22 mouse cellular contexts compared by ENCODE assay signal in the genomic region with DNA sequence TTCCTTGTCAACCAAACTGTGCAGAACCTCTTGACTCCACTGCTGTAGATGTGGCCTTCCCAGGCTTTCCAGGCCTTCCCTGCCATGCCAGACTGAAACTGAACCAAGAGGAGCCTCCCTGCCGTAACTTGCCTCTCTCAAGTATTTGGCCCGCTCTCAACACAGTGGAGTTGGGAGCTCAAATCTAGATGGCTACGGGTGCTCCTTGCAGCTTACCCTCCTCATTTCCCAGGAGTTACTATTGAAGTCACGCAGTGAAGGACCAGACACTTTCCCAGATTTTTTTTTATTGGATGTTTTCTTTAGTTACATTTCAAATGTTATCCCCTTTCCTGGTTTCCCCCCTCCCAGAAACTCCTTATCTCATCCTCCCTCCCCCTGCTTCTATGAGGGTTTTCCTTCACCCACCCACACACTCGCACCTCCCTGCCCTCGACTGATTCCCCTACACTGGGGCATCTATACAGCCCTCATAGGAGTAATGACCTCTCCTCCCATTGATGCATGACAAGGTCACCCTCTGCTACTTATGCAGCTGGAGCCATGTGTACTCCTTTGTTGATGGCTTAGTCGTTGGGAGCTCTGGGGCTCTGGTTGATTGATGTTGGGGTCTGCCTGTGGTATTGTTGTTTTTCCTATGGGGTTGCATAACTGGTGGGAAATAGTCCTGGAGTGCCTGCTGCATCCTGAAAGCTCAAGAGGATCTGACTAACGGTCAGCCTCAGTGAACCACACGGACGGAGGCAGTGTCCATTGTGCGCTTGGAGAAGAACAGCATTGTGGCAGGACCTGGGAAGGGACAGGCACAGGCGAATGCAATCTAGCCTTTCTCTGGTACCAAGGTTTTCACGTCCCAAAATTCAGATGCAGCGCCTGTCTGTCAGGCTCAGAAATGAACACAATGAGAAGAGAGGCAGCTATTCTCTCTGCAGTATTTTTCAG.
DNase-seq lines count a peak whose midpoint lies in the region; ATAC-seq and TF ChIP-seq lines count a peak whose summit lies in the region.
"Had no signal": no experiment of that assay in that cellular context is flagged by ENCODE, and none has a peak within 500 bp of the region (broad histone marks: within the 10 kb centered on the region; RNA-seq: fewer than 3 reads in every experiment).

No protein-coding gene starts in this region.

- H3K4me3 ChIP-seq in hindbrain, embryonic 11.5 days (ENCODE audit: low read depth, low read length) = no peak overlapping the region
- H3K4me3 ChIP-seq in hindbrain, embryonic 16.5 days (ENCODE audit: low read length) = no peak overlapping the region
- no peak overlapping the region for H3K4me3 ChIP-seq in embryonic facial prominence, embryonic 11.5 days (ENCODE audit: low read depth, low read length)
- H3K4me3 ChIP-seq in midbrain, embryonic 13.5 days (replicated peaks) = no peak overlapping the region
- no peak overlapping the region for H3K4me3 ChIP-seq in layer of hippocampus, adult 2 months
- H3K4me3 ChIP-seq: embryonic facial prominence, embryonic 15.5 days; forebrain, embryonic 13.5 days; heart, embryonic 13.5 days; left cerebral cortex, adult 2 months; limb, embryonic 12.5 days; liver, embryonic 13.5 days; lung, embryonic 15.5 days had no signal

- no peaks in the 10 kb centered on the region for H3K9me3 ChIP-seq in hindbrain, embryonic 11.5 days (ENCODE audit: control insufficient read depth, low read length)
- H3K9me3 ChIP-seq in hindbrain, embryonic 16.5 days (ENCODE audit: control insufficient read depth, low read length) = no peaks in the 10 kb centered on the region; the same call in 1 of the 2 replicates
- H3K9me3 ChIP-seq in embryonic facial prominence, embryonic 11.5 days (replicated peaks; ENCODE audit: control insufficient read depth, low read length) = no peaks in the 10 kb centered on the region
- no peaks in the 10 kb centered on the region for H3K9me3 ChIP-seq in midbrain, embryonic 13.5 days
- H3K9me3 ChIP-seq: embryonic facial prominence, embryonic 15.5 days; forebrain, embryonic 13.5 days; lung, embryonic 15.5 days had no signal

- no peaks in the 10 kb centered on the region; the same call in 1 of the 2 replicates for H3K4me1 ChIP-seq in hindbrain, embryonic 11.5 days (replicated peaks; ENCODE audit: control insufficient read depth, insufficient read depth, low read length)
- H3K4me1 ChIP-seq in hindbrain, embryonic 16.5 days (ENCODE audit: control insufficient read depth, insufficient read depth, low read depth, low read length) = no peaks in the 10 kb centered on the region
- H3K4me1 ChIP-seq in embryonic facial prominence, embryonic 11.5 days (ENCODE audit: control insufficient read depth, insufficient read depth, low read length) = no peaks in the 10 kb centered on the region; the same call in 1 of the 2 replicates
- H3K4me1 ChIP-seq in midbrain, embryonic 13.5 days (replicated peaks) = peaks cover 10% of the 10 kb centered on the region
- H3K4me1 ChIP-seq: embryonic facial prominence, embryonic 15.5 days; heart, embryonic 13.5 days; limb, embryonic 12.5 days; liver, embryonic 13.5 days; lung, embryonic 15.5 days had no signal

- WGBS in hindbrain, embryonic 11.5 days = 38% methylated on average over 14 of the region's 14 CpGs
- 42% methylated on average over 14 of the region's 14 CpGs for WGBS in hindbrain, embryonic 16.5 days
- 66% methylated on average over 14 of the region's 14 CpGs for WGBS in embryonic facial prominence, embryonic 11.5 days
- WGBS in midbrain, embryonic 13.5 days = 39% methylated on average over 14 of the region's 14 CpGs

- no peaks in the 10 kb centered on the region for H3K27me3 ChIP-seq in hindbrain, embryonic 11.5 days (ENCODE audit: control insufficient read depth, insufficient read depth, low read length)
- H3K27me3 ChIP-seq in hindbrain, embryonic 16.5 days (replicated peaks; ENCODE audit: control insufficient read depth, insufficient read depth, low read length) = no peaks in the 10 kb centered on the region
- no peaks in the 10 kb centered on the region for H3K27me3 ChIP-seq in embryonic facial prominence, embryonic 11.5 days (ENCODE audit: control insufficient read depth, insufficient read depth, low read length)
- H3K27me3 ChIP-seq in midbrain, embryonic 13.5 days = no peaks in the 10 kb centered on the region
- H3K27me3 ChIP-seq: embryonic facial prominence, embryonic 15.5 days; forebrain, embryonic 13.5 days; heart, embryonic 13.5 days; limb, embryonic 12.5 days; liver, embryonic 13.5 days; lung, embryonic 15.5 days had no signal

- H3K27ac ChIP-seq in hindbrain, embryonic 11.5 days (ENCODE audit: low read depth, low read length) = peak overlapping the region; percentile 31
- H3K27ac ChIP-seq in hindbrain, embryonic 16.5 days (ENCODE audit: low read depth, low read length) = no peak overlapping the region
- no peak overlapping the region for H3K27ac ChIP-seq in embryonic facial prominence, embryonic 11.5 days (replicated peaks; ENCODE audit: low read depth, low read length)
- H3K27ac ChIP-seq in midbrain, embryonic 13.5 days = peak overlapping the region; percentile 40; the same call in 1 of the 2 replicates
- no peak overlapping the region for H3K27ac ChIP-seq in layer of hippocampus, adult 2 months
- H3K27ac ChIP-seq: embryonic facial prominence, embryonic 15.5 days; forebrain, embryonic 13.5 days; heart, embryonic 13.5 days; left cerebral cortex, adult 2 months; limb, embryonic 12.5 days; liver, embryonic 13.5 days; lung, embryonic 15.5 days; macrophage had no signal

- DNase-seq in hindbrain, embryonic 11.5 days (ENCODE audit: low spot score) = peak; percentile 47
- DNase-seq in embryo, embryonic 10 days (ENCODE audit: low spot score) = peak; percentile 47
- no peak for DNase-seq in embryonic facial prominence, embryonic 11.5 days (ENCODE audit: low spot score)
- DNase-seq in layer of hippocampus, adult 2 months (ENCODE audit: low spot score in 2 of 2) = no peak
- no peak for DNase-seq in thymus, postnatal 36 days
- DNase-seq: adrenal gland, postnatal 10 days; B cell, adult 2 months; cerebellum, adult 18-20 months; cerebellum, postnatal 36 days; heart, postnatal 4 days; kidney, adult 11 months; liver, embryonic 13.5 days; right cerebral cortex, postnatal 4 days had no signal

- H3K36me3 ChIP-seq in hindbrain, embryonic 11.5 days (ENCODE audit: control insufficient read depth, insufficient read depth, low read length) = no peaks in the 10 kb centered on the region
- no peaks in the 10 kb centered on the region for H3K36me3 ChIP-seq in hindbrain, embryonic 16.5 days (ENCODE audit: control insufficient read depth, insufficient read depth, low read length)
- no peaks in the 10 kb centered on the region for H3K36me3 ChIP-seq in embryonic facial prominence, embryonic 11.5 days (replicated peaks; ENCODE audit: control insufficient read depth, insufficient read depth, low read depth, low read length)
- H3K36me3 ChIP-seq in midbrain, embryonic 13.5 days = no peaks in the 10 kb centered on the region
- H3K36me3 ChIP-seq: embryonic facial prominence, embryonic 15.5 days; heart, embryonic 13.5 days; limb, embryonic 12.5 days; liver, embryonic 13.5 days; lung, embryonic 15.5 days had no signal

- TF ChIP-seq CTCF in layer of hippocampus, adult 2 months (conservative IDR thresholded peaks at IDR 0.05) = no peak

- no peak overlapping the region for H3K4me2 ChIP-seq in hindbrain, embryonic 11.5 days (replicated peaks; ENCODE audit: low read depth, low read length)
- no peak overlapping the region for H3K4me2 ChIP-seq in hindbrain, embryonic 16.5 days (ENCODE audit: low read length)
- H3K4me2 ChIP-seq in embryonic facial prominence, embryonic 11.5 days (ENCODE audit: low read depth, low read length) = no peak overlapping the region
- H3K4me2 ChIP-seq in midbrain, embryonic 13.5 days (replicated peaks) = no peak overlapping the region
- H3K4me2 ChIP-seq: embryonic facial prominence, embryonic 15.5 days; forebrain, embryonic 13.5 days; heart, embryonic 13.5 days; limb, embryonic 12.5 days; liver, embryonic 13.5 days; lung, embryonic 15.5 days had no signal

- peak; percentile 88 for ATAC-seq in hindbrain, embryonic 11.5 days (ENCODE audit: low FRiP score)
- ATAC-seq in hindbrain, embryonic 16.5 days = no peak
- ATAC-seq in embryonic facial prominence, embryonic 11.5 days (replicated peaks; ENCODE audit: insufficient number of reproducible peaks, low FRiP score, low TSS enrichment, low read depth) = peak; percentile 48; the same call in 1 of the 2 replicates
- peak; percentile 30; the same call in 1 of the 2 replicates for ATAC-seq in midbrain, embryonic 13.5 days
- ATAC-seq: forebrain, embryonic 13.5 days had no signal

- H3K9ac ChIP-seq in hindbrain, embryonic 11.5 days (ENCODE audit: low read depth, low read length) = no peak overlapping the region; the same call in 1 of the 2 replicates
- no peak overlapping the region for H3K9ac ChIP-seq in hindbrain, embryonic 16.5 days (ENCODE audit: low read depth, low read length)
- H3K9ac ChIP-seq in embryonic facial prominence, embryonic 11.5 days (replicated peaks; ENCODE audit: low read length) = no peak overlapping the region
- no peak overlapping the region for H3K9ac ChIP-seq in midbrain, embryonic 13.5 days (replicated peaks)
- H3K9ac ChIP-seq: embryonic facial prominence, embryonic 15.5 days; forebrain, embryonic 13.5 days; heart, embryonic 13.5 days; limb, embryonic 12.5 days; liver, embryonic 13.5 days; lung, embryonic 15.5 days had no signal

Comparison
In these comparisons a context has a peak if more than half of its experiments do, and no peak if none do; other contexts are left out.
1. H3K27ac ChIP-seq: peak in hindbrain, embryonic 11.5 days (single experiment) and midbrain, embryonic 13.5 days (single experiment); none in hindbrain, embryonic 16.5 days (single experiment), embryonic facial prominence, embryonic 11.5 days (single experiment) and layer of hippocampus, adult 2 months (single experiment).
2. DNase-seq: peak in hindbrain, embryonic 11.5 days (single experiment) and embryo, embryonic 10 days (single experiment); none in embryonic facial prominence, embryonic 11.5 days (single experiment), layer of hippocampus, adult 2 months (0 of 2) and thymus, postnatal 36 days (0 of 2).